Mouse (Mus musculus): ENCODE measurements around the gene Sephs1.

DNA sequence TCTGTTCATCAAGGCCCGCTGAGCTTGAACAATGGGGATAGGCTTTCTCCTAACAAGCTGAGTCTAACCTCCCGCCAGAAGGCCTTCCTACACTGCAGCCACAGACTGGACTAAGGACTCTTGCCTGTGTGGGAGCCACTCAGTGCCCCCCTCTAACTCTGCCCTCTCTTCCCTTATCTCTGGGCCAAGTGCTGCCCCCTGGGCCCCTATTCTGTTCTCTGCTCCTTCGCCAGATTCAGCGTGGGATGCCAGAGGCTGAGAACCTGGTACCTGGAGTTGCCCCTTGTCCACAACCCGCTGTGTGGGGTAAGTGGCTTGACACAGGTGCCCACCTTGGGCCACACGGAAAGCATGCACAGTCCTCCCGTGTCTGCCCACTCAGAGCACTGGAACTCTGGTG lies 32.6 kb downstream of the Sephs1 start:
- no peak for TF ChIP-seq CTCF (IDR thresholded peaks at IDR 0.05; ENCODE audit: low read depth)
- TF ChIP-seq EP300 (IDR thresholded peaks at IDR 0.05; ENCODE audit: low read depth), result no peak
